Mouse (Mus musculus) gastrocnemius, postnatal 36 days (tissue): Measurements from ENCODE around the gene Miip. TPM values are rescaled to one million over a fixed set of nuclear protein-coding genes. Genes with fewer than 3 reads are reported as not detected.

Experiments
- total RNA-seq, 2 experiments: library from RNA; stranded (reverse); gene quantifications; 2 replicates each; pipeline ENCODE4 v1.2.3; 2021

The Miip gene
- total RNA-seq, 2 experiments from 2014 or later, result 4.0 to 6.3 TPM

Other genes starting within 250 kb of the Miip start
- gene Zfp979, start 226.3 kb downstream of the Miip start, total RNA-seq, result under 1 TPM; 0.74 to 0.89 TPM
- gene Zfp534, start 166.3 kb downstream of the Miip start, total RNA-seq, result not detected
- gene Zfp984, start 59.0 kb downstream of the Miip start, total RNA-seq, result under 1 TPM; 0.74 to 0.87 TPM
- gene Zfp933, start 20.4 kb downstream of the Miip start, total RNA-seq, result 1 to 10 TPM; 7.1 to 7.9 TPM
- gene Fv1, start 163 bp upstream of the Miip start, total RNA-seq, result 1 to 10 TPM; 3.8 to 5.8 TPM
- 100 to 1,000 TPM; 406 to 426 TPM for gene Mfn2, start 35.9 kb upstream of the Miip start, total RNA-seq
- 10 to 100 TPM; 21.8 to 25.6 TPM for gene Plod1, start 68.0 kb upstream of the Miip start, total RNA-seq
- 10 to 100 TPM; 17.9 to 21.4 TPM for gene 2510039O18Rik, start 72.1 kb upstream of the Miip start, total RNA-seq
- not detected for gene Nppb, start 117.0 kb upstream of the Miip start, total RNA-seq
- gene Nppa, start 131.9 kb upstream of the Miip start, total RNA-seq, result not detected
- 1 to 10 TPM; 3.9 to 4.6 TPM for gene Clcn6, start 170.0 kb upstream of the Miip start, total RNA-seq
- gene Mthfr, start 170.3 kb upstream of the Miip start, total RNA-seq, result 1 to 10 TPM; 5.6 to 9.6 TPM
- 10 to 100 TPM in 1 of 2 experiments, 1 to 10 TPM in 1; 9.8 to 11.4 TPM for gene Agtrap, start 219.2 kb upstream of the Miip start, total RNA-seq